Mouse (Mus musculus) forebrain, embryonic 11.5 days (tissue): ENCODE results near the gene Cct8. TPM values are rescaled to one million over a fixed set of nuclear protein-coding genes. Genes with fewer than 3 reads are reported as not detected.
"Not testable (repeated sequence)": the region's sequence is repeated elsewhere in the genome, so short reads cannot be mapped to it uniquely, and the experiment has no call there.

Experiments used
- ATAC-seq: fragments of 200-750 bp; cut with Nextera tagmentation; replicated peaks from 2 replicates; pipeline ENCODE4 v1.8.0; 2017; ENCODE audit warnings: moderate TSS enrichment; ENCODE audit not compliant: low FRiP score
- DNase-seq: peaks from one replicate; pipeline ENCODE4 v3.0.0-alpha.2; 2017; ENCODE audit warnings: low spot score
- H3K27ac ChIP-seq: fragments of 300-500 bp; sonication (generic); 2 replicates; pipeline ENCODE4 v1.5.1; 2014; ENCODE audit warnings: low read depth, low read length
- H3K27me3 ChIP-seq: fragments of 300-500 bp; sonication (generic); 2 replicates; pipeline ENCODE4 v1.6.1; 2014; ENCODE audit warnings: mild to moderate bottlenecking, low read length, mixed read lengths; ENCODE audit not compliant: control insufficient read depth, insufficient read depth
- H3K36me3 ChIP-seq: fragments of 300-500 bp; sonication (generic); 2 replicates; pipeline ENCODE4 v1.6.1; 2014; ENCODE audit warnings: mild to moderate bottlenecking, low read length, moderate library complexity, mixed read lengths; ENCODE audit not compliant: control insufficient read depth, insufficient read depth
- H3K4me1 ChIP-seq: fragments of 300-500 bp; sonication (generic); replicated peaks from 2 replicates; pipeline ENCODE4 v1.6.1; 2014; ENCODE audit warnings: low read length, mixed read lengths; ENCODE audit not compliant: control insufficient read depth, insufficient read depth
- H3K4me2 ChIP-seq: fragments of 300-500 bp; sonication (generic); 2 replicates; pipeline ENCODE4 v1.6.1; 2014; ENCODE audit warnings: low read depth, mild to moderate bottlenecking, low read length, moderate library complexity, mixed read lengths; ENCODE audit not compliant: severe bottlenecking
- H3K4me3 ChIP-seq: fragments of 300-500 bp; sonication (generic); 2 replicates; pipeline ENCODE4 v1.5.1; 2014; ENCODE audit warnings: low read depth, low read length
- H3K9ac ChIP-seq: fragments of 300-500 bp; sonication (generic); 2 replicates; pipeline ENCODE4 v1.6.1; 2014; ENCODE audit warnings: low read length
- H3K9me3 ChIP-seq: fragments of 300-500 bp; sonication (generic); 2 replicates; pipeline ENCODE4 v1.6.1; 2016; ENCODE audit warnings: low read length, mixed read lengths; ENCODE audit not compliant: control insufficient read depth
- WGBS: fragments of 180-500 bp; shearing (Covaris S2); extraction: QIAGEN DNeasy Blood & Tissue Kit; methylation state at CpG from one replicate; pipeline ENCODE4 v1.1.7; 2014; 5-methylcytosine and 5-hydroxymethylcytosine counted together
- polyA plus RNA-seq: library from polyadenylated mRNA; unstranded; fragments of >200 nt; fragmentation: Nextera tagmentation; extraction: Ambion mirVana; gene quantifications from 2 replicates; pipeline ENCODE4 v1.2.1, GENCODE M21; 2014

The Cct8 gene
- polyA plus RNA-seq, 1 experiment from 2014 or later: 643 TPM

DNA sequence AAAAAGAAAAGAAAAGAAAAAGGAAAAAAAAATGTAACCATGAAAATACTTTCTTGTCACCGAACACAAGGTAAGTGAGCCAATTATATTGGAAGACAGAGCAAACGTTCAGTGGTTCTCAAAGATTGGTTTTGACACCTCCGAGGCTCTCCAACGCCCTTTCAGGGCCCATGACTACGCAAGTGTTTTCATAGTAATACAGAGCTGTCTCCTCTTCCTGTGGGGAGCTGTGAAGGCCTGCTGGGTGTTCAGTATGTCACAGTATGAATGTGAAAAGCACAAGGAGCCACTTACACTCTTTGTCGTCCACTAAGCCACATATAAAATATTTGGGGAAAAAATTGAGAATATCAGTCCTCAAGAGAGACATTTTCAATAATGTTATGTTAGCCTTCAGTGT, 1.5 kb upstream of the Cct8 start:
- peaks cover 3% of the 10 kb centered on the region; the same call in 1 of the 2 replicates for H3K36me3 ChIP-seq
- H3K4me1 ChIP-seq: 0 out of 2 replicates have a peak, but pooled peaks cover 6% of the 10 kb centered on the region
- H3K9ac ChIP-seq: no peak overlapping the region
- no peak overlapping the region for H3K27ac ChIP-seq
- no peak overlapping the region for H3K4me3 ChIP-seq
- no peak for DNase-seq
- H3K9me3 ChIP-seq: no peaks in the 10 kb centered on the region
- no peak overlapping the region for H3K4me2 ChIP-seq
- ATAC-seq: no peak
- WGBS: 87% methylated on average over 6 of the region's 6 CpGs
- no peaks in the 10 kb centered on the region for H3K27me3 ChIP-seq

DNA sequence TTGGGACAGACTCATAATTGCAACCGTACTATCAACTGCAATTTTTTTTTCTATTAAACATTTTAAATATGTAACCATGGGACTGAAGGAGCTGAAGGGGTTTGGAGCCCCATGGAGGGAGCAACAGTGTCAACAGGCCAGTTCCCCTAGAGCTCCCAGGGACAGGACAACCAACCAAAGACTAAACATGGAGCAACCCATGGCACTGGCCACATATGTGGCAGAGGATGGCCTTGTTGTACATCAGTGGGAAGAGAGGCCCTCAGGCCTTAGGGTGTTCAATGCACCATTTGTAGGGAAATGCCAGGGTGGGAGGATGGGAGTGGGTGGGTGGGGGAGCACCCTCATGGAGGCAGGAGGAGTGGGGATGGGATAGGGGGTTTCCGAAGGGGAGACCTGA, 1.1 kb upstream of the Cct8 start:
- H3K4me2 ChIP-seq: peak overlapping the region; percentile 49
- no peak overlapping the region for H3K27ac ChIP-seq
- peak overlapping the region; percentile 88; the same call in 1 of the 2 replicates for H3K4me3 ChIP-seq
- no peaks in the 10 kb centered on the region for H3K9me3 ChIP-seq
- no peaks in the 10 kb centered on the region for H3K27me3 ChIP-seq
- ATAC-seq (no peak), DNase-seq (no peak)
- H3K4me1 ChIP-seq: 0 out of 2 replicates have a peak, but pooled peaks cover 6% of the 10 kb centered on the region
- peaks cover 3% of the 10 kb centered on the region; the same call in 1 of the 2 replicates for H3K36me3 ChIP-seq
- H3K9ac ChIP-seq: no peak overlapping the region
- WGBS: 92% methylated on average over 2 of the region's 2 CpGs

DNA sequence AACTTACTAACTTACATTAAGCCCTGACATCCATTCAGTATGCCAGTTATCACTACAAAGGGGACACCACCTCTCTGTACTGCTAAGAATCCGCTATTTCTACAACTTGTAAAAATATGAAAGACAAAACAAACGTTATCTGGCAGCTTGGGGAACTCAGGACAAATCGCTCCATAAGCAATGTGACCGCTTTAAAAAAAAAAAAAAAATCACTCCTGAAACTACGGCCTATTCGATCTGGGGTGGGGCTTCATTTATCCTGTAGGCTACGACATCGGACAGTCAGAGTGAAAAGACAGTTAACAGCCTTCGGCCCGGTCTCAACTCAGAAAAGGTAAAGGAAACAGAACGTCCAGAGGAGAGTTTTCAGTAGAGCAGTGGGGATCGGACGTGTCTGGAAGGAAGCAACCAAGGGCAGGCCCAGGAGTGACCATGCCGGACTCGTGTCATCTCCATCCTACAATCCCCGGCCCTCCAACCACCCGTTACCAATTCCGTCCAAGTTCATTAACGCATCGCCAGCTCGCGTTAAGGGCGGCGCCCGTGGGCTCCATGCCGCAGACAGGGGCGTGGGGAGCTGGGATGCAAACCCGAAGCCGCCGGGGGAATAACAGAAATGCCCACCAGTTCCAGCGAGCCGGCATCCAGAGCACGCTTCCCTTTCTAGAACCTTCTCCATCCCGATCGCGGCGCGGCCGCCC, 568 bp downstream of the Cct8 start:
- H3K36me3 ChIP-seq: peaks cover 3% of the 10 kb centered on the region; the same call in 1 of the 2 replicates
- H3K9ac ChIP-seq: peak overlapping the region; percentile 96
- no peaks in the 10 kb centered on the region for H3K27me3 ChIP-seq
- WGBS: 1% methylated on average over 38 of the region's 39 CpGs
- peak overlapping the region; percentile 62 for H3K27ac ChIP-seq
- DNase-seq (no peak), ATAC-seq (peak; percentile 57)
- H3K4me1 ChIP-seq: 0 out of 2 replicates have a peak, but pooled peaks cover 6% of the 10 kb centered on the region
- H3K4me2 ChIP-seq: peak overlapping the region; percentile 72
- no peaks in the 10 kb centered on the region for H3K9me3 ChIP-seq
- peak overlapping the region; percentile 88 for H3K4me3 ChIP-seq

DNA sequence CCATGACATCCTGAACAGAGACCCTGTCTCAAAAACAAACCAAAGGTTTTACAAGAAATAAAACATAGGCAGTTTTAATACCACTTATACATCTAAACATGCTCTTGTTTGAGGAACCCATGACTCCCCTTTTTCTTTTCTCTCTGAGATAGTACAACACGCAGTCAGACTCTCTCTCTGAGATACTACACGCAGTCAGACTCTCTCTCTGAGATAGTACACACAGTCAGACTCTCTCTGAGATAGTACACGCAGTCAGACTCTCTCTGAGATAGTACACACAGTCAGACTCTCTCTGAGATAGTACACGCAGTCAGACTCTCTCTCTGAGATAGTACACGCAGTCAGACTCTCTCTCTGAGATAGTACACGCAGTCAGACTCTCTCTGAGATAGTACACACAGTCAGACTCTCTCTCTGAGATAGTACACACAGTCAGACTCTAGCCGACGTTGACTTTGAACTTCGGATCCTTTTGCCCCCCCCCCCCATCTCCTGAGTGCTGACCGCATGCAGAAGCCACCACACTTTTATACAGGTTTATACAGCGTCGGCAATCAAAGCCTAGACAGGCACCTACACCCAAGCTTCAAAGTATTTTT, 3.4 kb downstream of the Cct8 start:
- not testable (repeated sequence) for H3K27me3 ChIP-seq, H3K9me3 ChIP-seq, H3K4me3 ChIP-seq, H3K9ac ChIP-seq, DNase-seq, H3K4me1 ChIP-seq, H3K27ac ChIP-seq, ATAC-seq, H3K4me2 ChIP-seq
- peaks cover 16% of the 10 kb centered on the region for H3K36me3 ChIP-seq
- WGBS: 94% methylated on average over 12 of the region's 12 CpGs

DNA sequence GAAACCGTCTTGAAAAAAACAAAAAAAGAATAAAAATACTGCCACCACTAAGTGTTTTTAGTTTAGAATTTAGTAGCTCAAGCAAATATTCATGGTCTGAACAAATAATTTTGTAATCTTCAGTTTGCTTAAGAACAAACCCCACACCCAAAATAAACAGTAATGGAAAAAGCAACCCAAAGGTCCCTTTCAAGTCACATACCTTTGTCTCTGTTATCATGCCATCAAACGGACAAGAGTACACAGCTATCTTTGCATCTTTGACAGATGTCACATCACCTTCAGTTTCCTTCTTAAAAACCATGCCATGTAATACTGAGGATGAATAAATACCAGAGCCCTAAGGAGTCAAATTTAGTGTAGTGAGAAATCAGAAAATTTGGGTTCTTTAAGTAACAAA, 7.1 kb downstream of the Cct8 start:
- Histone ChIP-seq H3K36me3 (peaks cover 29% of the 10 kb centered on the region), H3K27me3 (no peaks in the 10 kb centered on the region), H3K27ac (no peak overlapping the region), H3K4me2 (no peak overlapping the region), H3K4me3 (no peak overlapping the region), H3K9ac (no peak overlapping the region), H3K9me3 (no peaks in the 10 kb centered on the region), H3K4me1 (no peaks in the 10 kb centered on the region)
- ATAC-seq: no peak
- 88% methylated on average over 2 of the region's 2 CpGs for WGBS
- no peak for DNase-seq

DNA sequence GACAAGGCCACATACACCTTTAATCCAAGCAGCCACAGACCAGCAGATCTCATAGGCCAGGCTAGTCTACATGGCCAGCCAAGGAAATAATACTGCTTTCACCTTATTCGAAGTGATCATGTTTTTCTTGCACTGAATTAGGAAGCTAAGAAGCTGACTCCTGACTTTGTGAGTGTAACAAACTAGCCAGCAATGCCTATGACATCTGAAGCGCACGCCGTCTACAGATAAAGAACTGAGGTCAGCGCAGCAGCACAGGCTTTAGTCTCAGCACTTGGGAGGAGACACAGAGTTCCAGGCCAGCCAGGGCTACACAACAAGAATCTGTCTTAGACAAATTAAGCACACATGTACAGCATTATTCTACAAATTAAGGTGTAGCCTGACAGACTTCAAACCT, 8.9 kb downstream of the Cct8 start:
- no peak overlapping the region for H3K9ac ChIP-seq
- no peak overlapping the region for H3K27ac ChIP-seq
- H3K36me3 ChIP-seq: peaks cover 25% of the 10 kb centered on the region
- H3K27me3 ChIP-seq: no peaks in the 10 kb centered on the region
- H3K4me1 ChIP-seq: no peaks in the 10 kb centered on the region
- ATAC-seq (no peak), DNase-seq (no peak)
- 98% methylated on average over 5 of the region's 5 CpGs for WGBS
- no peaks in the 10 kb centered on the region for H3K9me3 ChIP-seq
- H3K4me3 ChIP-seq: no peak overlapping the region
- no peak overlapping the region for H3K4me2 ChIP-seq

DNA sequence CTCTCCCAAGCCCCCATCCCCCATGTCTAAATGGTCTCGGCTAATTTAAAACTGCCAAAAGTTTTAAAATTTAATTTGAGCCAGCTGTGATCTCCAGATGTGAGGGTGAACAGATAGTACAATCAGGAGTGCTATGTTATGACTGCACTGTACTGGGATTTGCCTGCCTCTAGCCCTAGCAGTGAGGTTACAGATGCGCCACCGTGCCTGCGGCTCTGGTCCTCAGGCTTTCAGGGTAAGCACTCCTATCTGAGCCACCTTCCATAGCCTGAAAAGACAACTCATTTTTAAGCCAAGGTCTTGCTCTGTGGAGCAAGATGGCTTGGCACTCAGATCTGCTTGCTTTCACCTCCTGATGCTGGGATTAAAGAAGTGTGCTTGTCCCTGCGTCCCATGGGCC, 11.3 kb downstream of the Cct8 start:
- H3K4me1 ChIP-seq: no peaks in the 10 kb centered on the region
- DNase-seq (no peak), ATAC-seq (no peak)
- no peak overlapping the region for H3K4me3 ChIP-seq
- H3K9ac ChIP-seq: no peak overlapping the region
- no peak overlapping the region for H3K4me2 ChIP-seq
- H3K9me3 ChIP-seq: no peaks in the 10 kb centered on the region
- H3K36me3 ChIP-seq: peaks cover 24% of the 10 kb centered on the region
- 89% methylated on average over 5 of the region's 5 CpGs for WGBS
- H3K27me3 ChIP-seq: no peaks in the 10 kb centered on the region
- H3K27ac ChIP-seq: no peak overlapping the region

DNA sequence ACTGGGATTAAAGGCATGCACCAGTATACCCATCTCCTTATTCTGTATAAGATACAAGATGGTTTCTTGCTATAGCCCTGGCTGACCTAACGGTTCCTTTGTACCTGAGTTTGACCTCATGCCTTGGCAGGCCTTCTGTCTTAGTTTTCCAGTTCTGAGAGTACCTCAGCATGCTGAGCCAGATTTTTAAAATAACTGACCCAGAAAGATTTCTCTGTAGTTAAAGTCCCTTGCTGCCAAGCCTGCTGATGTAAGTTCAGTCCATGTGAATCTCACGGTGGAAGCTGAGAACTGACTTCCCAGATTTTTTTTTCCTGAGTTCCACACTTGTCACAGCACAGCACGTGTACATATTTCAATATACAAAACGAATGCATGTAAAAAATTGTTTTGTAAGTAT, 25.1 kb downstream of the Cct8 start:
- H3K4me2 ChIP-seq: no peak overlapping the region
- 90% methylated on average over 4 of the region's 4 CpGs for WGBS
- ATAC-seq: no peak

More for the DNA sequence above, 25.1 kb downstream of the Cct8 start:
- H3K9me3 ChIP-seq: no peaks in the 10 kb centered on the region
- H3K4me3 ChIP-seq: no peak overlapping the region
- H3K4me1 ChIP-seq: no peaks in the 10 kb centered on the region
- no peak for DNase-seq
- H3K36me3 ChIP-seq: no peaks in the 10 kb centered on the region; the same call in 1 of the 2 replicates
- no peak overlapping the region for H3K27ac ChIP-seq
- no peak overlapping the region for H3K9ac ChIP-seq
- no peaks in the 10 kb centered on the region for H3K27me3 ChIP-seq
